Mouse (Mus musculus) forebrain, postnatal 0 days (tissue): ENCODE data around the gene Slc9a5. TPM values are rescaled to one million over a fixed set of nuclear protein-coding genes. Genes with fewer than 3 reads are reported as not detected.

Source experiments
- ATAC-seq: fragments of 200-750 bp; cut with Nextera tagmentation; 2 replicates; pipeline ENCODE4 v1.8.0; 2017; ENCODE audit warnings: mild to moderate bottlenecking, moderate library complexity
- DNase-seq: peaks from one replicate; pipeline ENCODE4 v3.0.0-alpha.2; 2015
- H3K27ac ChIP-seq: fragments of 300-500 bp; sonication (generic); 2 replicates; pipeline ENCODE4 v1.5.1; 2014; ENCODE audit warnings: low read depth, mild to moderate bottlenecking, antibody characterized with exemption, low read length, moderate library complexity, mixed read lengths
- H3K27me3 ChIP-seq: fragments of 300-500 bp; sonication (generic); 2 replicates; pipeline ENCODE4 v1.6.1; 2014; ENCODE audit warnings: mild to moderate bottlenecking, low read length, mixed read lengths; ENCODE audit not compliant: insufficient read depth
- H3K36me3 ChIP-seq: fragments of 300-500 bp; sonication (generic); 2 replicates; pipeline ENCODE4 v1.6.1; 2014; ENCODE audit warnings: mild to moderate bottlenecking, moderate library complexity; ENCODE audit not compliant: insufficient read depth
- H3K4me1 ChIP-seq: fragments of 300-500 bp; sonication (generic); 2 replicates; pipeline ENCODE4 v1.6.1; 2014; ENCODE audit warnings: antibody characterized with exemption; ENCODE audit not compliant: insufficient read depth
- H3K4me2 ChIP-seq: fragments of 300-500 bp; sonication (generic); 2 replicates; pipeline ENCODE4 v1.6.1; 2014; ENCODE audit warnings: low read depth, mild to moderate bottlenecking, moderate library complexity
- H3K4me3 ChIP-seq: fragments of 300-500 bp; sonication (generic); 2 replicates; pipeline ENCODE4 v1.5.1; 2014; ENCODE audit warnings: low read depth, low read length, mixed read lengths
- H3K9ac ChIP-seq: fragments of 300-500 bp; sonication (generic); 2 replicates; pipeline ENCODE4 v1.6.1; 2014; ENCODE audit warnings: mild to moderate bottlenecking
- H3K9me3 ChIP-seq: fragments of 300-500 bp; sonication (generic); 2 replicates; pipeline ENCODE4 v1.6.1; 2016; ENCODE audit warnings: low read length
- CTCF ChIP-seq: sonication (generic); IDR thresholded peaks from 2 replicates; pipeline ENCODE4 v1.5.1; 2016; ENCODE audit warnings: antibody characterized with exemption, control low read depth, low read depth
- WGBS: fragments of 180-500 bp; shearing (Covaris S2); extraction: QIAGEN DNeasy Blood & Tissue Kit; methylation state at CpG from one replicate; pipeline ENCODE4 v1.1.7; 2014; 5-methylcytosine and 5-hydroxymethylcytosine counted together
- polyA plus RNA-seq: library from polyadenylated mRNA; unstranded; fragments of >200 nt; fragmentation: Nextera tagmentation; extraction: Ambion mirVana; gene quantifications from 2 replicates; pipeline ENCODE4 v1.2.1, GENCODE M21; 2015
- total RNA-seq: library from RNA; depleted of rRNA; stranded (reverse); fragments of >200 nt; gene quantifications from 2 replicates; pipeline ENCODE4 v1.2.3, GENCODE M21; 2014

Slc9a5 gene
- total and polyA plus RNA-seq, 2 experiments from 2014 or later = 7.2 to 17.5 TPM

GRCm38 (mm10) chr8:105355179-105356024 lies 6.8 kb downstream of the Slc9a5 start:
- H3K27me3 ChIP-seq = no peaks in the 10 kb centered on the region

GRCm38 (mm10) chr8:105356681-105357080 lies 8.0 kb downstream of the Slc9a5 start:
- no peak overlapping the region for H3K27ac ChIP-seq
- H3K4me3 ChIP-seq = no peak overlapping the region
- H3K4me2 ChIP-seq = no peak overlapping the region
- no peaks in the 10 kb centered on the region for H3K9me3 ChIP-seq
- H3K4me1 ChIP-seq = no peaks in the 10 kb centered on the region
- WGBS = 88% methylated on average over 14 of the region's 14 CpGs
- peaks cover 33% of the 10 kb centered on the region for H3K36me3 ChIP-seq
- H3K9ac ChIP-seq = no peak overlapping the region
- no peak for TF ChIP-seq CTCF
- no peak for DNase-seq
- ATAC-seq = no peak
- no peaks in the 10 kb centered on the region for H3K27me3 ChIP-seq

More at GRCm38 (mm10) chr8:105355179-105356024, 6.8 kb downstream of the Slc9a5 start:
- Histone ChIP-seq H3K4me1 (peaks cover 3% of the 10 kb centered on the region; the same call in 1 of the 2 replicates), H3K9me3 (no peaks in the 10 kb centered on the region), H3K36me3 (peaks cover 29% of the 10 kb centered on the region), H3K27ac (no peak overlapping the region), H3K4me2 (no peak overlapping the region), H3K9ac (no peak overlapping the region), H3K4me3 (no peak overlapping the region)
- ATAC-seq = no peak
- no peak for TF ChIP-seq CTCF
- no peak for DNase-seq
- WGBS = 83% methylated on average over 26 of the region's 26 CpGs

GRCm38 (mm10) chr8:105359208-105359607 lies 10.6 kb downstream of the Slc9a5 start:
- ATAC-seq = no peak
- 82% methylated on average over 15 of the region's 15 CpGs for WGBS

GRCm38 (mm10) chr8:105359646-105360045 lies 11.0 kb downstream of the Slc9a5 start:
- DNase-seq = peak; percentile 37

More at GRCm38 (mm10) chr8:105359208-105359607, 10.6 kb downstream of the Slc9a5 start:
- no peak overlapping the region for H3K9ac ChIP-seq
- no peaks in the 10 kb centered on the region for H3K27me3 ChIP-seq
- H3K4me3 ChIP-seq = no peak overlapping the region
- H3K4me2 ChIP-seq = no peak overlapping the region
- H3K9me3 ChIP-seq = no peaks in the 10 kb centered on the region
- TF ChIP-seq CTCF = no peak
- H3K27ac ChIP-seq = no peak overlapping the region
- peaks cover 43% of the 10 kb centered on the region for H3K36me3 ChIP-seq
- H3K4me1 ChIP-seq = no peaks in the 10 kb centered on the region
- no peak for DNase-seq

GRCm38 (mm10) chr8:105361751-105362702 lies 13.4 kb downstream of the Slc9a5 start:
- Histone ChIP-seq H3K9me3 (no peaks in the 10 kb centered on the region), H3K27ac (no peak overlapping the region), H3K4me3 (no peak overlapping the region), H3K4me1 (no peaks in the 10 kb centered on the region), H3K36me3 (peaks cover 50% of the 10 kb centered on the region), H3K27me3 (no peaks in the 10 kb centered on the region), H3K4me2 (no peak overlapping the region), H3K9ac (no peak overlapping the region)
- DNase-seq = no peak
- no peak for ATAC-seq
- no peak for TF ChIP-seq CTCF
- WGBS = 74% methylated on average over 12 of the region's 12 CpGs

More at GRCm38 (mm10) chr8:105359646-105360045, 11.0 kb downstream of the Slc9a5 start:
- peak; percentile 54 for TF ChIP-seq CTCF
- Histone ChIP-seq H3K9ac (no peak overlapping the region), H3K36me3 (peaks cover 47% of the 10 kb centered on the region), H3K27me3 (no peaks in the 10 kb centered on the region), H3K9me3 (no peaks in the 10 kb centered on the region), H3K4me2 (no peak overlapping the region), H3K4me3 (no peak overlapping the region), H3K4me1 (no peaks in the 10 kb centered on the region), H3K27ac (no peak overlapping the region)
- peak; percentile 47; the same call in 1 of the 2 replicates for ATAC-seq
- WGBS = 50% methylated on average over 4 of the region's 4 CpGs

- Histone ChIP-seq H3K9me3 (no peaks in the 10 kb centered on the region), H3K27me3 (no peaks in the 10 kb centered on the region), H3K36me3 (peaks cover 46% of the 10 kb centered on the region), H3K9ac (no peak overlapping the region), H3K27ac (no peak overlapping the region), H3K4me2 (no peak overlapping the region), H3K4me3 (no peak overlapping the region), H3K4me1 (no peaks in the 10 kb centered on the region)
- peak; percentile 55 for TF ChIP-seq CTCF
- WGBS = 74% methylated on average over 2 of the region's 2 CpGs
- DNase-seq (no peak), ATAC-seq (peak; percentile 40; the same call in 1 of the 2 replicates)
These were observed 18.5 kb downstream of the Slc9a5 start for GRCm38 (mm10) chr8:105367107-105367506.
